Mouse (Mus musculus) adipocyte (in vitro differentiated cells): ENCODE data around the gene Fbxl21.

Experiments used
- DNase-seq: peaks from one replicate; pipeline ENCODE4 v3.0.0-alpha.2; 2016; ENCODE audit warnings: low spot score

Fbxl21 gene

DNA sequence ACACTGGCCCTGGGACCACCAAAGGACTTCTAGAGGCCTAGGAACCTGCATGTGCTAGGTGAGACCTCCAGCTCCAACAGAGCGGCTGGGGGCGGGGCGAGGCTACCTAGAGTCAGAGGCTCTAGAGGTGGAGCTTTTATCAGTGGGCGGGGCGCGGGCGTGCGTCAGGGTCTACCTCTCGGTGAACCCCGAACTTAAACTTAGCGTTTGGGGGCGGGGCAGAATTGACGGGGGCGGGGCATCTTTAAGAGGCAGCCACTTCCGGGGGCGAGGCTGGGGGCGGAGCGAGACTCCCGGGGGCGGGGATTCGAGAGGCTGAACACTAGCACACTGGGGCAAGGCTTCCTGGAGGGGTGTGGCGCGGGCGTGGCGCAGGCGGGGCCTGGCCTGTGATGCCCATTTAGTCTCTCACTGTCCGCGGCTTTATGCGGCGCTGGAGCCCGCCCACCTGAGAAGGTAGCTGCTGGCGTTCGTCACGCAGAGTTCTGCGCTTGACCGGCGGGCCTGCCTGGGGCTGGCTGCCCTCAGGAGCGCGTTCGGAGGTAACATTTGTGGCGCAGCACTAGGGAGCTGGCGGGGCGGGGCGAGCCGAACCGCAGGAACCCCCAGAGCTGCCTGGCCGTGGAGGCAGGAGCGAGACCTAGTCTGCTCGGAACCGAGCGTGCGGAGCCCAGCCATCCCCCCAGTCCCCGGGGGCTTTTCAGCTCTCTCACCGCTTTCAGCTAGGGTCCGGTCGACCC lies at the start of gene Fbxl21:
TSS of gene Fbxl21 (plus strand) at position 392 of the 740 bp plus-strand sequence.
- peak; percentile 67 for DNase-seq

DNA sequence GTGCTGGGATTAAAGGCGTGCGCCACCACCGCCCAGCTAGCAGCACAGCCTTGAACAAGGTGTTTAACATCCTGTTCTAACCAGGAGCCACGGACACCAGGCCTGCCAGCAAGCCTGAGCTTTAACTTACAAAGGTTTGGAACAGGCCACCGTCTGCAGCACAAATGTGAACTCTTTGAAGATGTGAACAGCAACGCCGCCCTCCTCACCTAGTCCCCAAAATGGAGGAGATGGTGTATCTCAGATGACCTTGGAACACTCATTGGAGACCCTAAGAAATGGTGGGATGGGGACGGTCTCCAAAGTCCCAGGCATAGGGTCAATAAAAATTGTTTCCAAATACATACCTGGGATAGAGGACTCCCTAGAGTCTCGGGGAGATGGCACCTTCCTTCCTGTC lies 49.6 kb upstream of the Fbxl21 start:
- DNase-seq: no peak

DNA sequence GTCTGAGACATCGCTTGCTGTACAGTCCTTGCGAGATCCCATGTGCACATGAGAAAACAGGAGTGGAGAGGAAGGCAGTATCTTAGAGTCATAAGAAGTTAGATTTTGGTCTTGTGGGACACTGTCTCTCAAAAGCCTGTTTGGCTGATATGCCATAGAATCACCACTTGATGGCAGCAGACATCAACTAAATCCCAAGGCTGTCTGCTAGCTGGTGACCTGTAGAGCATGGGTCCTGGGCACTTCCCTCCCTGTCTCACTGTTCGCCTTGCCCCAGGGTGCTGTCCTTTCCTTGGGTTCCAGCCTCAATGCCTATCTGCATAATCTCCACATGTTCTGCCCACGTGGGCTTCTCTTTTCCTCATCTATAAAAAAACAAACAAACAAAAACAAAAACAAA lies 46.9 kb upstream of the Fbxl21 start:
- DNase-seq: peak; percentile 63

DNA sequence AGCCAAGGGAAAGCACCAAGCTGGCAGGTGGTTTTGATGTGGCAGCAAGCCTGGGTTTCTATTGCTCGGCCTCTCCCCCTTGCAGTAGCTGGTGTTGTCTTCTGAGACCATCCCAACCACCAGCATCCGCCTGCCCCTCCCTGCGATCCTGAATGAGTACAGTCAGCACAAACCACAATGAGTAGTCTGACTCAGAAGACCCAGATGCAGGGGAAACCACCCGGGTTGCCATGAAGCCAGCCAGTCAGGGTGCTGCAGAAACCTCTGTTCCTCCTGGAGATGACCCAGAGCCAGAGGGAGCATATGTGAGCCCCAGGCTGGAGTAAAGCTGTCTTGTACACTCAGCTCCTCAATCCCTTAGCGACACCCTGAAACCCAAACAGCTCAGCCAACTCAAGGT lies 45.5 kb upstream of the Fbxl21 start:
- DNase-seq: peak; percentile 13

DNA sequence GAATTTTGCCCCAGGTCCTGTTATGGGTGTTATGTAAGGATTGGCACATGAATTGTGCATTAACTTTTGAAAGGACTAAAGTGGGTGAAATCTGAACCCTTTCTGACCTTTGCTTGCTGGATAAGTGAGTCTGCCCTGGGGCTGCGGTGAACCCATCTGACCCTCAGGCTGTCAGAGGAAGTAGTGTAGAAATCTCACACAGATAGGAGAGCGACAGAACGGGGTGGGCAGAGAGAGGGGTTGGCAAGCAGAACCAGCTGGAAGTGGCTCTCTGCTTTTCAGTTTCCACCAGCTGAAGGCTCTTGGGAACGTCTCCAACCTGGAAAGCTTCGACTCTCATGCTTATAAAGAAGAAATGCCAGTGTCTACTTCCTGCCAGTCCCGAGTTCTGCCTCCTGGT lies 45.0 kb upstream of the Fbxl21 start:
- peak; percentile 21 for DNase-seq

DNA sequence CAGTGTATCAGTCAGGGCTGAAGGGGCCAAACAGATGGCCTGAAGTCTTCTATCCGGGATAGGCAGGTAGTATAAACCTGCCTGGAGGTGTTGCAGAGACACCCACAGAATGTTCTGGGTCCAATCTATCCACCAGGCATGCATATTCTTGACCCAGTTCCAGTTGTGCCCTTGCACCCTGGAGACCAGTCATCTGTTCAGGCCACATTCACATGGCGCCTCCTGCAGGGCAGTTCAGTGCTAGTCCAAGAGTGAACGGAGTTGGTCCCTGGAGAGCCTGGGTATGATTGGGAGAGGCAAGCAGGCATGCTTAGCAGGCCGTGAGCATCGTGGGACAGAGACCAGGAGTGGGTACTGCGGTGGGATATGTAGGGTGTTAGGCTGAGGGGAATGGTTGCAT lies 44.2 kb upstream of the Fbxl21 start:
- DNase-seq: no peak

DNA sequence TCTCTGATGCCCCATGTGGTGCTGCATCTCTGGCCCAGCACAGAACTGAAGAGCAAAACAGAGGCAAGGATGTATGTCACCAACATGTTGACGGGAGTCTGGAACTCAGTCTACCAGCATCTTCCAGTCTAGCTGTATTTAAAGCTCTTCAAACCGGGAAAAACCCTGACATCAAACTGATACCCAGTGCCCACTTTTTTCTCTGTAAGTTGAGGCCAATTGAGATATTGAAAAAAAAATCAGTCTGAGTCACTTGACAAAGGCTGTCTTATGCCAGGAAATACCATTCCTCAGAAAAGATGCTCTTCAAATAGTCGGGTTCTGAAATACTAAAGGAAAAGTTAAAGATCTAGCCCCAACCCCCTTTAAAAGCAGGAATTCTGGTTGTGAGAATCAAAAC lies 40.1 kb upstream of the Fbxl21 start, which contains the start of gene Il9:
TSS of gene Il9 (minus strand) at position 101 of the 400 bp plus-strand sequence.
- no peak for DNase-seq

DNA sequence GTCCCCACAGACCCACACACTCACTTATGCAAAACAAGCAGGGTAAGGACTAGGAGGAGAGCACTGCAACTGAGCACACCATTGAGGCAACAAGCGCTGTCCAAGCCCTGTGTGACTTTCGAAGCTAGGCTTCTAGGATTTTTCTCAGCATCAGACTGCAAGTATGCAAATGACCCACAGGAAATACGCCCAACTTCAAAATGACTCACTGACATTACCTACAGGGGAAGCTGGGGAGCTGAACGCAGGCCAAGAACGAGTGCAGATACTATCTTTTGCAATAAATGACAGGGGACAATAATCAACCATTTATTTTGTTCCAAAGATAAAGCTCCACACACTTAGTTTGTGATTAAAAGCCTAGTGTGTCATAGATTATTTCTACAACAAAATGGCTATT lies 34.3 kb upstream of the Fbxl21 start:
- no peak for DNase-seq

DNA sequence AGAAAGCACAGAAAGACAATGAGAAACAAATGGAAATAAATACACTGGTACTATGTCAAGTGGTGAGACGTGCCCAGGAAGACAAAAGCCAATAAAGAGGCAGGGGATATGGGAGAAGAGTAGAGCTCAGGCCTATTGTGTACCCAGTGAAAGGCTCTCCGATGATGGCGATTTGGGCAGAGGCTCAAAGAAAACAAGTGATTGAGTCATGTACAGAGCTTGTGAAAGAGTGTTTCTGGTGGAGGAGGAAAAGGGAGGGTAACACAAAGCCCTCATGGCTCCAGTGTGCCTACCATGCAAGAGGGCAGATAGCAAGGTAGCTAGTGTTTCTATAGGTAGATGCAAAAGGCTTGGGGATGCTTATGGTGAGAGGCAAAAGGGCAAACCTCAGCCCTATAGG lies 27.8 kb upstream of the Fbxl21 start:
- DNase-seq: peak; percentile 77

DNA sequence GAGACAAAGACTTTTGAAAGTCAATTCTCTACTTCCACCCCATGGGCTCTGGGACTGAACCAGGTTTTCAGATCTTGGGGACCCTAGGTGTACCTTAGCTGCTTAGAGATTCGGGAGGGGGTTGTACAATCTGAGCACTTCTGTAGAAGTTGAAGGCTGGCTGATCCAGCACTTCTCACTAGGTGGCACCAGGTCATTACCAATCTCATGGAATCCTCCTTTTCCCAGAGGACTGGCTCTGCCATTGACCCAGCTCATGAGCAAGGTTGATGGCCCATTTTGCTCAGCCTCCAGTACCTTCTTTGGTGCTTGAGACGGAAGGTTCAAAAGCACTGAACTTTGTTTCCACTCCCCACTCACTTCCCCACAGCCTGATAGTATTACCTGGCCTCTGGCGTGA lies 22.1 kb upstream of the Fbxl21 start:
- peak; percentile 27 for DNase-seq

DNA sequence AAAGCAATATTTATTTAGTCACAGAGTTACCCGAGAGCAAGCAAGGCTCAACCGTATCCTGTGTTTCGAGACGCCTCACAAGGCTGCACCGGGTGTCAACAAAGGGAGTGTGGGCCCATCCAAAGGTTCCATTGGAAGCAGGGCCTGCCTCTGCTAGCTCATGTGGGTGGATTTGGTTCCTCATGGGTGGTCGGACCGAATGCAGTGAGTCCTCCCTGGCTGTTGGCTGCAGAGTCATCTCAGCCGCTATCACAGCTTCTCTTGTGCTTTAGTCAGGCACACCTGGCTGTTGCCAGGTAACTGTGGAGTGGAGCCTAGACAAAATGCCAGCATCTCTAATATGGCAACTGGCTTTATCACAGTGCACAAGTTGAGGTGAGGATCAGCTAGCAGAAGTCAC lies 21.6 kb upstream of the Fbxl21 start:
- no peak for DNase-seq

DNA sequence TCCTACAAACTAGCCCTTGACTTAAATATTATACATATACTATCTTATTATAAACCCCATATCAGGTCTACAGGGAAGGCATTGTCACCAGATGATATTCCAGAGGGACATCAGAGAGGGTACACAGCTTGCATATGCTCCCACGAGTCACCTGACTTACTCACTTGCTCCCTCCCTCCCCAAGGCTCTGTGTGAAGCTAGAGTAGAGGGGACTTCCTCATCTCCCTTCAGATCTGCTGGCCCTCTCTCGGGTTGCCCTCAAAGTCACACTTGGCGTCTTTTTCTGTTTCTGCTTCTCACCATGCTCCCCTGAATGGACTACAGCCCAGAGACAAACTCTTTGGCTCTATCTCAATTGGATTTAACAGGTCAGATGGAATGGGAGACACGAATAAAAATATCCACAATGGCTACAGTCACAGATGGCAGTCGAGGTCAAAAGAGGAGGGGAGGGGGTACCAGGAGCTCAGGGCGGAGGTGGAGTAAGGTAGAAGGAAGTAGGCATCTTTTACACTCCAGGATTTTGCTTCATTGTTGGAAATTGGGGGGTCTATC lies 20.3 kb upstream of the Fbxl21 start:
- no peak for DNase-seq

DNA sequence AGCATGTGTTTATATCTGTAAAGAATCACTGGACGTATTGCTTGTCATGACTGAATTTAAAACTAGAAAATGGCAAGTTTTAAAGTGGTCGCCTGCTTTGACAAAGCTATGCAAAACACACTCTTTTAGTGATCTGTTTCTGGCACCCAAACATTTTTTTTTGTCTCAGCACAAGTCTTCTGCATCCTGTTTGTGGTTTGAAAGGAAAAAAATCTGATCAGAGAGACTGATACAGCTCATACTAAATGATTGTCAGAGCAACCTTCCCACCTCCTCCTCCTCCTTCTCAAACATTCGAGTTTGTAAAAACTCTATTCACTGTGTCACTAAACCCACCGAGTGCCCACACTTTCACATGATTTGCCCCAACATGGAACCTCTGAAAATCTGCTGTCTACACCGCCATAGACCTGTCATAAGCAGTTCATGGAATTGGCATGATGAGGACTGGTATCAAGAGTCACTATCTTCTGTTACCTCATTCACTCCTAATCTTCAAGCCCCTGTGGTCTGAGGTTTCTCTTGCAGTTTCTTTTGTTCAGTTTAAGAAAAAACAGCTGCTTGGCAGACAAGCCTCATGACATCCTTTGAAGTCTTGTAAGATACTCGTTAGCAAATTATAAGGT lies 15.3 kb upstream of the Fbxl21 start:
- no peak for DNase-seq

DNA sequence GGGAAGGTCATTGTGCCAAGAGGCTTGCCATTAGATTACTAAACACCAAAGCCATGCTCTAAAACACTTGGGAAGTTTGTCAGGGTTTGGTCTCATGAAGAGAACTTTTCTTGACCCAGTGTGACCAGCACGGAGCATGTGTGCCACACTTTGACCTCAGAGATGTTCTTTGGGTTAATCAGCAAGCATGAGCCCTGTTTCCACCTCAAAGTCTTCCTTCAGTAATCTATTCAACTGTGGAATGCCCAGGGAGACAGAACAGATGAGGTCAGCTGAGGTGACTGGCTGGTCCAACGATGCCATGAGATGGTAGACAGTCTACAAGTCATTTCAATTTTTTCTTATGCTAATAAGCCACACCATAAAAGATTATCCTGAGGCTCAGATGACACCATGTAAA lies 12.5 kb upstream of the Fbxl21 start:
- DNase-seq: no peak

DNA sequence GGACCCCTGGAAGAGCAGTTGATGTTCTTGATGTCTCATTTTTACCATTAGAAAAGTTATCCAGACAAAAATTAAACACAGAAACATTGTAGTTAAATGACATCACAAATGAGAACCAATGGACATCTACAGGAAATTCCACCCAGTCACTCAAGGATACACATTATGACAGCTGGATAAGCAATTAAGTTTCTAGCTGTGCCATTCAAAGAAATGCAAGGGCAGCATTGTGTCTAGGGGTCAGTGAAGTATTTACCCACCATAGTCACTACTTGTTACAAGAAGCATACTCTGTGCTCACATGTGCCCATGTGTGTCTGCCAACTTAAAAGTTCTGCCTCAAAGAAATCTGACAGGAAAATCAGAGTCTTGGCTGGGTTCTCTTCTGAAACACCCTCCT lies 8.7 kb upstream of the Fbxl21 start:
- DNase-seq: no peak

DNA sequence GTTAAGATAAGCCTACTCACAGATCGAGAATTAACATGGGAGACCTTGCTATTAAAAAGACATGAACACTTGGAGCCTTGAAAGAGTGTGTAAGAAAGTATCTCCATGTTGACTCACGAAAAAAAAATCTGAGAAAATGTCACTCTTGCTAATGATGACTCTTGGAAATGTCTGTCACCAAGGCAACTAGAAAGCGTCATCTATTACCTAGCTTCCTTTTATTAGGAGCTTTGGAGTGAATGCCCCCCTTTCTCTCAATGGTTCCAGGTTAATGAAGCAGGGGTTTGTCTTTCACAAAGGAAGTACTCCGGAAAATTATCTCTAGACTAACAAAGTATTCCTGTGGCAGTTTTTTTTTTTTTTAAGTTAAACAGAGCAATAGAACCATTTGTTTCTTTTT lies 6.0 kb upstream of the Fbxl21 start:
- DNase-seq: no peak

DNA sequence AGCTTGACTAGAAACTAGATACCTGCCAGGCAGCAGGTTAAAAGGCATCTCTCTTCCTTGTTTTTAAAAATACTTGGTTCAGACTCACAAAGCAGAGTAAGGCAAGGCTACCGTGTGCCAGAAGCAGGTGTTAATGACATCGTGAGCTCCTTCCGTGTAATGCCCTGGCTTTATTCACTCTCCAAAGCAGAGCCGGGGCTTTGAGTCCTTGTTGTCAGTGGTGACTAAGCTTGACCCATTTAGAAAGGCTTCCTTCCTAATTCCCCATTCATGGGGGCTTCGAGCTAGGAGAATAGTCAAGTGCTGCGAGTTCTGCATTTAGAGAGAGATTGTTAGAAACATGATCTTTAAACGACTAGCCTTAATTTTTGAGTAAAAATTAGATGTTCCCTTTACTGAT lies 5.5 kb upstream of the Fbxl21 start:
- no peak for DNase-seq

DNA sequence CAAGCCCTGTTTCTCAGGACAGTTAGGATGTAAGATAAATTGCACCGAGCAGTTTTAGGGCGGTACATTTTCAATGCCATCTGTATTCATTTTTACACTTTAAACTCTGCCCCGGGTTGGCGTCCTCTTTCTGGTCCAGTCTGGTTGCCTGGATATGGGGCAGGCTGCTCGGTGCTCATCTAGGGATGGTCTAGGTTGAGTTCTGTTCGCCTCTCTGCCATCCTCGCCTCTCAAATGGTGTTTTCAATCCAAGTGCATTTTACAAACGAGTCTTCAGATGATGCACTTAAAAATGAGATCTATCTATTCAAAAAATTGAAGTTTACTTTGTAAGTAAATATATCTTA lies 522 bp downstream of the Fbxl21 start:
- no peak for DNase-seq

DNA sequence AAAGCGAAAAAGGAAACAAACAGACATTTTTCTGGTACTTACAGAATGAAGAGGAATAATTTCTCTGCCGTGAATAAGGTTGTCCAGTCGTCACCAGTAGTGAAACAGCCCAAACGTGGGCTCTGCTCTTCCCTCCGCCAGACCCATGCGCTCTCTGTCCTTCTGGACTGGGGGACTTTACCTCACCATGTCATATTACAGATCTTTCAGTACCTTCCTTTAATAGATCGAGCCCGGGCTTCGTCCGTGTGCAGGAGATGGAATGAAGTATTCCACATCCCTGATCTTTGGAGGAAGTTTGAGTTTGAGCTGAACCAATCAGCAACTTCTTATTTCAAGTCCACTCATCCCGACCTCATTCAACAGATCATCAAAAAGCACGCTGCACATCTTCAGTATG lies 4.6 kb downstream of the Fbxl21 start:
- DNase-seq: no peak

DNA sequence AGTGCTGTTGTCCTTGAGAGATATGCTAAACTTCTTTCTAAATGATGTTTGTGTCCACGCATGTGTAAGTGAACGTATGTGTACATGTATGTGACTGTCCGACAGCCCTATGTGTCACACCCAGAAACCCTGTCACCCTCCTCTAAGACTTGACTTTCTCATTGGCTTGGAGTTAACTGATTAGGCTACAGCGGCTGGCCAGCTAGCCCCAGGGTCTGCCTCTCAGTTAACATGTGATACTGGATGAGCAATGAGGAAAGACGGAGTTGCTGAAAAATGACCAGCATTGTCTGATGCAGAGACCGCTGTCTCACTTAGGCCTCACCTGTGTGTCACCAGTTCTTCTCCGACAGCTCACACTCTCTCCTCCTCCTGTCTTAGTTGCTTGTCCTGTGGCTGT lies 5.6 kb downstream of the Fbxl21 start:
- no peak for DNase-seq

DNA sequence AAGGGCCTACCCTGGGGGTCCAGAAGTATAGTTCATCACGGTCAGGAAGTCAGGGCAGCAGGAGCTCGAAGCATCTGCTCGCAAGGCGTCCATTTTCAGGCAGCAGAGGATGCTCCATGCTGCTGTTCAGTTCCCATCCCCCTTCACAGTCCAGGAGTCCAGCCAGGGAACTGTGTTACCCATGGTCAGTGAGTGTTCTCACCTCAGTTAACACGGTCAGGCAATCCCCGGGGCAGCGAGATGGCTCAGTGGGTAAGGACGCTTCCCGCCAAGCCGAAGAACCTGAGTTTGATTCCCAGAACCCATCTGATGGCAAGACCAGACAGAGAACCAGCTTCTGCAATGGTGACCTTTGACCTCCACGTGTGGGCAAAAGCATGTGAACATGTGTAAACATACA lies 6.0 kb downstream of the Fbxl21 start:
- DNase-seq: no peak

DNA sequence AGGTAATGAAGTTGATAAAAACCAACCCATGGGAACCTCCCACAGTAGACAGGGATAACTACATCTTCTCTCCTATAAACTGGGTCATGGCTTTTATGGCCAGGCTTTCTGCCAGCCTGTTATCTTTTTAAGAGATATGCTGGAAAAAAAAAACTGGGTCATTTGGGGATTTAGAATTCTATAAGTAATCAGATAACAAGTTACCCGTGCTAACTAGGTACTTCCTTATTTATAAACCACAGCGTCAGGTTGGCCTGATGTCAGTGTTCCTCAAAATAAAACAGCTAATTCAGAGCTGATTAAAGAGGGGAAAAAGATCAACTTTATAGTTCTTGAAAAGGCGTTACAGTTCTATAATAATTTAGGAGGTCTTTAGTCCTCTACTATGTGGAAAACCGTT lies 6.8 kb downstream of the Fbxl21 start:
- DNase-seq: no peak

DNA sequence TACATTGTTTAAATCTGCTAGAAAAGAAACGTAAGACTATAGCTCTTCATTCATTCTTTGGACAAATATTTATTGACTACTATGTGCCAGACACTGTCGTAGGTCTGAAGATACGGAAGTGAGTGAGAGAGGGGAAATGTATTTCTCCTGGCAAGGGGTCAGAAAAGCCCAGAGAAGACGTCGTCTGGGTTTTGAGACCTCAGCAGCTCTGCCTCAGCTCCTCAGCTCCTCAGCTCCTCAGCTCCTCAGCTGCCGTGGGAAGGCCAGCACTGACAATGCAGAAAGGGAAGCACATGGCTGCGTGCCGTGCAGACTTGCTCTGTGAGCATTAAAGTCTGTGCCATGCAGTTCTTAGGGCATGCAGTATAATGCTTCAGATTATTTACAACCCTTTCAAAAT lies 7.4 kb downstream of the Fbxl21 start:
- DNase-seq: no peak

DNA sequence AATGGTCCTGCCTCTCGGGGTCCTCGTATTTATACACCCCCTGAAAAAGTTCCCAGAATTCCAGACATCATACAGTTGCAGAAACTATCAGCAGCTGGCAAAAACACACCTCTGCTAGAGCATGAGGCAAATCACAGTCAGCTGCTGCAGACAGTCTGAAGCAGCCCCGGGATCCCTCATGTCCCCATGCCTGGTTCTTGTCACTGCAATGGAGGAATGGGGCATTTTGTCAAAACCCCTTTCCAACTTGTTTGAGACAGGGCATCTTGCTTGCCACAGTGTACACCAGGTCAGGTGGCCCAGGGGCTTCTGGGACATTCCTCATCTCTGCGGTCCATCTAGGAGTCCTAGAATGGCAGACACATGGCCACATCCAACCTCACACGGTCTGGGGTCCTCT lies 12.7 kb downstream of the Fbxl21 start:
- no peak for DNase-seq
